Mouse (Mus musculus) kidney, postnatal 25 days (tissue): ENCODE data around the gene Ntrk3.
A peak's percentile ranks its signal among the peaks of the same experiment; 100 is the strongest.

Source experiments
- DNase-seq, 2 experiments: peaks; one replicate each; pipeline ENCODE4 v3.0.0; 2021; ENCODE audit warnings: mixed read lengths in 2 of 2

Ntrk3 gene

DNA sequence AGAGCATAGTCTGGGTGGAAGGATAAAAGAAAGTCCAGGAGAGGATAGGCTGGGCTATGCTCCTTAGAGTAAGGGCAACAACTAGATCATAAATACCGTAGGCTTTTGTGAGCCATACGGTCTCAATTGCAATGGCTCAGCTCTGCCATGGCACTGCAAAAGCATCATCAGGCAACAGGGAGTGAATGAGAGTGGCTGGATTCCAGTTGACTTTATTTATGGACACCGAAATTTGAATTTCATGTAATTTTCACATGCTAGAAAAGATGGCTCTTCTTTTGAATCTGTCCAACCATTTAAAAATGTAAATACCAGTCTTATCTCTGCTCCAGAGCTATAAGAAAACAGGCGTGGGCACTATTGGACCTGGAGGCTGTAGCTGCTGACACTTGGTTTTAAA, 419.2 kb downstream of the Ntrk3 start:
- DNase-seq = no peak

DNA sequence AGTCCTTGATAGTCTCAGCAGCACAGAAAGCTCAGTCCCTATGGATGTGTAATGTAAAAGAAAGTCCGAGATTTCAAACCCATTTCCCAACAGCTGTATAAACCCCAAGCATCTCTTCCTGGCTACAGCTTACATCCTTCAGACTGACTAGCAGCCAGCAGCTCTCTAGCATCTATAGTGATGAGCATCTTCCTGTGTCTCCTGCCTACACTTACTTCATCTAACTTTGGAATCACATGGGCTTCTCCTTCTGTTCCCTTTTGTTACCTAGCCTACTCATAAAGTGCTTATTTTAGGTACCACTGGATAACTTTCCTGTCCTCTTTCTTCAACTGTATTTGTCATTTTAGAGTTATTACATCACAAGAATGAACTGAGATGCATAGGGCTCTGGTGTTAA, 432.0 kb downstream of the Ntrk3 start:
- DNase-seq = no peak

DNA sequence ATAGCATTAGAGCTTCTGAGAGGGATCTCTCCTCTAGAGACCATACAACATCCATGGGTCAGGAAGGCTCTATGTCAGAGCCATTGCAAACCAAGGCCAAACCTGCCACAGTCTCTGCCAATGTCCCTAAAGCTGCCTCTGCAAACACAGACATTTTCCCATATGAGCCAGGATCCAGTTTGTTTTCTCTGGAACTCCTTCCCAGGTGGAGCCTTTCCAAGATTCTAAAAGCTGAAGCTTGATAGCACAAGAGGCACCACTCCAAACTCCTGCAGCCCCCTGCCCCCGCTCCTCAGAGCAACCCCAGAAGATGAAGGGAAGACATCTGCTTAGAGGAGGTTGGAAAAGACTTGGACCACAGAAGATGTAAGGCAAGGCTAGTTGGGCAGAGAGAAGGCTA, 432.8 kb downstream of the Ntrk3 start:
- no peak for DNase-seq

DNA sequence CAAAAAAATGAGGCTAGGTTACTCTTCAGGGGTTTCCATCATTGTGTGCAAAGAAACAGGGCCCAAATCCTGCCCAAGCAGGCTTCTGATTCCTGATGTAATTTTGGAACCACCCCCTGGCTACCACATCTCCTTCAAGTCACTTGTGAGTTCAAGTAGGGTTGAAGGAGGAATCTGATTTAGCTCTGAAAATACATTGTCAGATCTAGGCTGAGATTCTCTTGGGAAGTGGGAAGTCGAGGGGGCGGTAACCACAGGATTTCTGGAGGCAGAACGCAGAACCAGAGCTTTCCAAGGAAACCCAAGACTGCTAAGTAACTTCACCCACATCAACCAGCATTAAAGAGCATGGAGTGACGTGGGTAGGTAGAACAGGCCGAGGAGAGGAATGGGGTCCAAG, 440.5 kb downstream of the Ntrk3 start:
- DNase-seq = no peak

- DNase-seq = no peak
Measured at GRCm38 (mm10) chr7:78294322-78294721, 443.5 kb downstream of the Ntrk3 start.

- no peak for DNase-seq
Measured at GRCm38 (mm10) chr7:78290186-78290585, 447.6 kb downstream of the Ntrk3 start.

GRCm38 (mm10) chr7:78286516-78287238, 451.1 kb downstream of the Ntrk3 start:
- DNase-seq = no peak

- DNase-seq = no peak
Measured at GRCm38 (mm10) chr7:78269506-78270250, 468.1 kb downstream of the Ntrk3 start.

GRCm38 (mm10) chr7:78267461-78268007, 470.3 kb downstream of the Ntrk3 start:
- DNase-seq = no peak

- DNase-seq = no peak
Measured at GRCm38 (mm10) chr7:78264432-78265002, 473.3 kb downstream of the Ntrk3 start.

DNA sequence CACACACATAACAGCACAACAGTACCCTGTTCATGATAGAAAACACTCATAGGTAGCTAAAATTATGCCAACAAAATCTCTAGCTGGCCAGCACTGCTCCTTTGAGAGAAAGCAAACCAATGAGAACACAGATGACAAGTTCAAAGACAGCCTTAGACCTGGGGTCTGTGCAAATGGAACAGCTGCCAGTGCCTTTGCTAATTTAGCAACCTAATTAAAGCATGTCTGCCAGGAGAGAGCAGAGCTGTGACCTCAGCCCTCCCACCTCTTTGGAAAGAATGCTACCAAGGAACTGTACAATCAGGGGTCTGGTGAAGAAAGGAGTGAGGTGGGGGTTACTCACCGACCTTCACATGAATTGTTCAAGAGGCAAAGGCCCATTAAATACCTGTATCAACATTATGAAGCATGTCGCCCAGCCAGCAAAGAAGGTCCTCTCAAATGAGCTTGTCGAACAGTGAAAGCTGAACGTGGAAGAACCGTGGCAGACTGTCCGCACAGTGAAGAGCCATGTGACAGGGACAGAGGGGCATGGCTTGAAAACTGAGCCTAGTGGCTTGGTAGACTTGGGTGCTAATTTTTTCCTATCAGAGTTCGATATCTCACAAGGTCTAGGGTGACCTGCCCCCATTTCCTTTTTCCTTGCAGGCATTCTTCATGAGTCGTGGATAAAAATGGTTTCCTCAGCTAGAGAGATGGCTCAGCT, 476.2 kb downstream of the Ntrk3 start:
- no peak for DNase-seq

GRCm38 (mm10) chr7:78258151-78258550, 479.7 kb downstream of the Ntrk3 start:
- no peak for DNase-seq

DNA sequence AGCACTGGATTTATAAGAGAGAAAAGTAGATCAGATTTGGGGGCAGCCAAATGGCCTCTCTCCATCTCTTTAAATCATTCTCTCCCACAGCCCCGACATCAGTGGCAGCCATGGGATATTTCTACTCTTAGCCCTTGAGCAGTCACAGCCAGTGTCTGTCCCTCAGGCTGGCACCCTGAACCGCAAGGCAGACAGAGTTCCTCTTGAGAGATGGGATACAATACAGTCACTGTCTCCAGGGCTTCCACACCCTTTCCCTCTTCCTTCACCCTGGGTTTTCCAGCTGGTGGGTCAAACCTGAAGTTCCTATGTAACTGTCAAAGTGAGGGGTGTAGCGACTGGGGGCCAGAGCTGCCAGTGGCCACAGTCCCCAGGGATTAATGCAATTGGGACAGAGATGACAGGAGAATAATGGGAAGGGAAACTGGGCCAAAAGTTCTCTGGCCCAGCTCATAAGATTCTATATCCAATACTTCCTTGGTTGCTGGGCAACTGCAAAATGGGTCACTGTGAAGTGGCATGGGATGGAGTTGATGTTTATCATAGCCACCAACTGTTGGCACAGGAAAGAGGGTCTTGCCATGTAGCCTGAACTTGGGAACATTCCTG, 483.9 kb downstream of the Ntrk3 start:
- DNase-seq = no peak

GRCm38 (mm10) chr7:78248119-78248642, 489.6 kb downstream of the Ntrk3 start:
- DNase-seq = no peak

DNA sequence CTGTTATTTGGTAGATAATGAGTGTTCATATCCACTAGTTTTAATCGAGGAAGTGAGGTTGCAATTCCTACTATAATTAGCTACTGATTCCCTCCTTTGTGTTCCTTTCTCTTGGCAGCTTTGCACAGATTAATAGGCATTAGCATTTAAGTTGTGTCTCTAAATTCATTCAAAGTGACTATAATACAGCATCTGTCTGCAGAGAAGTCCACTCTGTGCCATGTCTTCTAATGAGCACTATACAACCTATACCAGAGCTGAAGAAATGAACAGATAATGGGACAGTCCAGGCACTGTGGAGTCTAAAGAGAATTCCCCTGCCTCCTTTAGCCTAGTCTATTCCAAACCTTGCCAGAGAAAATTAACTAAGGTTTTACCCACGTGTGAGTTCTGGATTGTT, 498.8 kb downstream of the Ntrk3 start:
- no peak for DNase-seq

- DNase-seq = no peak
Measured at GRCm38 (mm10) chr7:78221668-78222067, 516.1 kb downstream of the Ntrk3 start.

DNA sequence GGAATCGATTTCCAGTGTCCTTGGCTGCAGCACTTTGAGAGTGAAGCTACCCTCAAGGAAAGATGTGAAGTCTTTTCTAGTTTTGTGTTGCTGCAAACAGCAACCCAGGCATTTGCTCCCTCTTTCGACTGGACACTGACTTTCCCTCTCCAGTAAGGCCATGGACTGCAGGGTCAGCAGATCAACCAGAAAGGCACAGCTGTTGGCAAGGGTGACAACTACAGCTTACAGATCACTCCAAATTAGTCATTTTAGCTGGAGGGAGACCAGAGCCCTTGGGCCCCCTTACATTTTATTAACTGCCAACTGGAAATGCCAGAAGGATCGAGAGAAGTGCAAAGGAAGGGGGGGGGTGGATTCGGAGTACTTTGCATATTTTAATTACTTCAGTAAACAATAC, 516.9 kb downstream of the Ntrk3 start:
- DNase-seq = no peak

GRCm38 (mm10) chr7:78190931-78191653, 546.7 kb downstream of the Ntrk3 start:
- DNase-seq = peak in 1 of 2 experiments; percentile 36

DNA sequence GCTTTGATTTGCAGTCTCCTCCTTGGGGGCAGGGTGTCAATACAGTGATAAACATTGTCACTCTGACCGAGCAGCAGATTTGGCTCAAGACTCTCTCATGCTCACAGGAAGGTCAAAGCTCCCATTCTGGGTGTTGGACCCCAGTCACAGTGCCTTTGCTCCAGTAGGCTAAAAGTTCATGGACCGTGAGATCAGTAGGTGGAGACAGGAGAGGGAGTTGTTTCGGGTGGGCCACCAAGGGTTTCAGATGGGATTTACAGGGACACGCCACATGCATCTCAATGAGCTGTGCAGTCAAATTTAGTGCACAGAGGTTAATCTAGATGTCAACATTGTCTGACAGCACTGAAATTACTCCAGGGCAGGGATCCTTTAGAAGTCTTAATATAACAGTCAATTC, 552.2 kb downstream of the Ntrk3 start:
- DNase-seq = no peak

DNA sequence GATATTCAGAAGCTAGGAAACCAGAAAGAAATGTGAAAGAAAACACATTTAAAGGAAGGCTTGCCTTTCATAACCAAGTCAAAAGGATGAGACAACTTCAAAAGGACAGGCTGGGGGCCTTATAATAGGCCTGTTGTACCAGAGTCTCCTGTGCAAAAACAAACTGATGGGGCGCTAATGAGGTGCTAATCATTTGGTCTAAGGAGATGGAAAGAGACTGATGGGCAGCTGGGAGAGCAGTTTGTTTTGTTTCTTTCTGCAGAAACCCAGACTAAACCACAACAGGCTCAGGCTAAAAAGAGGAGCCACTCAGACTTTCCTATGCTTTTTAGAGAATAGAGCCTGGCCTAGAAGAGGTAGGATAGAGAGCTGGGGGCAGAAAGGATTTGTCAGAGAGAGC, 554.4 kb downstream of the Ntrk3 start:
- DNase-seq = no peak

GRCm38 (mm10) chr7:78179996-78180665, 557.7 kb downstream of the Ntrk3 start:
- DNase-seq = no peak
